Mouse (Mus musculus) heart, postnatal 14 days (tissue): ENCODE data around the gene Thbd. TPM values are rescaled to one million over a fixed set of nuclear protein-coding genes. Genes with fewer than 3 reads are reported as not detected.

Experiments used
- DNase-seq, 2 experiments: peaks; one replicate each; pipeline ENCODE4 v3.0.0; 2021 to 2022
- intact Hi-C: fragments of 180-260 bp; cut with DNase I; formaldehyde crosslinking; loops from one replicate; pipeline ENCODE4 v1.15.1; 2025
- total RNA-seq, 2 experiments: library from RNA; stranded (reverse); gene quantifications; 2 replicates each; pipeline ENCODE4 v1.2.3; 2021

Thbd gene
- total RNA-seq, 2 experiments from 2014 or later, result 59.9 to 68.8 TPM

DNA sequence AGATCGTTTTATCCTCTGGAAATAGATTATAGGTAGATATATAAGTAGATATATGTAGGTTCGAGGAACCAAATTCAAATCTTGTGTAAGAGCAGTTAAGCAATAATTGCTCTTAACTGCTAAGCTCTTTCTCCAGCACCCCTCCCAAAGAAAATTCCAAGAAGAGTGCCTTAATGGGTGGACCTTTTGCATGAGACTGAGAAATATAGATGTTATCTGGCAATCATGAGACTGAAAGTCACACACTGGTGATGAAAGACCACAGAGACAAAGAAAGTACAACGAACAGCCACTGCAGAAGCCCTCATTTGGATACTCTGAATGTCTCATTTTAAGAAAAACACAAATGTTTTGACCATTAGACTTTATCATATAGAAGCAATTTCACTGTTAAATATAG, 20.5 kb upstream of the Thbd start:
- intact Hi-C loops, result no loop called here
- no peak for DNase-seq

GRCm38 (mm10) chr2:148427553-148427952, 19.6 kb upstream of the Thbd start:
- DNase-seq, result no peak
- intact Hi-C loops, result no loop called here

- no peak for DNase-seq
- intact Hi-C loops, result no loop called here
These were observed 17.9 kb upstream of the Thbd start for GRCm38 (mm10) chr2:148425709-148426382.

DNA sequence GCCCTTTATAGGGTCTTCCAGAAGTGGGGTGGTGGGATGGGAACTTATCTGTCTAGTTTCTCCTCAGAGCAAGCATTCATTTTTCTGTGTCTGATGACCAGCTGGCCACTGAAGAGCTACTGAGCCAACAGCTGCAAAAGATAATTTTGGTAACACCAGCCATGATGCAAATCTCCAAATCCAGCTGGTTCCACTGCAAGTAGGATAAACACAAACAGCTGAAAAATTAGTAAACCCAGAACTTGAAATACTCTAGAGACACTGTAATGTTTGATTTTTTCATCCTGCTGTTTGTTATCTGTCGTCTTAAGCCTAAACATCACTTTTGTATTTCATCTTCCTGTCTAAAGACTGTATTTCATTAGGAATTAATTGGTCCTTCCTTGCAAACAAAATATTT, 13.7 kb upstream of the Thbd start:
- intact Hi-C loops, result no loop called here

DNA sequence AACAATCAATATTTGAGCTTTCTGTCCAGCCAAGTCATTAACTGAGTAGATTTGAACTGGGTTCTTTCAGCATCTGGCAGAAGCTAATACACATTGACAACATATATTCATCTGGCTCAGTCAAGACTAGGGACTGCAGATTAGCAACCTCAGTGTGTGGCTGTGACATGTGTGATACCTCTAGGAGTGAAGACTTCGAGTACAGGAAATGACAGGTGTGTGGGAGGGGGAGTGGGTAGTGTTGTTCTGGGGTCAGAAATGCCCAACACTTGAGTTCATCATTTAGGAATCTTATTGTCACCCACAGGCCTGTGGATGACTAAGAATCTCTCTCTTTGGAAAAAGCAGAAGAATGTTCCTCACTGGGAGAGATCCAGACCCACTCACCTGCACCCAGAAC, 13.1 kb upstream of the Thbd start:
- intact Hi-C loops, result no loop called here
- DNase-seq, result no peak

More for the DNA sequence above, 13.7 kb upstream of the Thbd start:
- DNase-seq, result no peak

DNA sequence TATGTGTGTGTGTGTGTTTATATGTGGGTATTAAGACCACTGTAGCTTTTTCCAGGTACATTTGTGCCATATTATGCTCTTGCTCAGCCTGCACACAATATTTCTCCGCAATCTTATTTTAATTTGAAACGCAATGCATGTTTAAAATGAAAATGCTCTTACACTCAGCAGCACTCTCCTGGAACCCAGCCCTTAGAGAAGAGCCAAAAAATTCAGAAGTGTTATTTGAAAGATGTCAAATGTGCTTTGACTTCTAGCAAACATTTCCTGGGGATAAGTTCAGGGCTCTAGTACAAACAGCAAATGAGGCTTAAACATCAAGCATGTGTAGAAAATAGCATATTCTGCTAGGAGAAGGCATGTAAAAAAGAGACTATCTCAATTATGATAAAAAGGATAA, 11.8 kb upstream of the Thbd start:
- DNase-seq, result no peak
- intact Hi-C loops, result no loop called here

DNA sequence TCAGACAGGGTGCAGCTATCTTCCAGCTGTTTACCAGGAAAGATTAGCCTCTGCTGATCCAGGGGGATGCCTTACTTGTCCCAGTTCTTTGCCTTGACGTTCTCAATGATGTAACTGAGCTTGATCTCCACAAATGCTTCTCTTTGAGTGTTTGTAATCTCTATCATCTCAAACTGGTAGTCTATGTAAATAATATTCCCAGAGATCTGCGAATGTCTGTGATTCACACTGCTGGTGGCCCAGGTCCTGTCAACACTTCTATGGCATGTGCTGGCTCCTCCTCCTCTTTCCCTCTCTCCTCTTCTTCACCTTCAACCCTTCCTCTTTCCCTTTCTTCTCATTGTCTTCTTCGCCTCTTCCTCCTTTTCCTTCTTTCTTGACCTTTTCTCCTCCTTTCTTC, 11.2 kb upstream of the Thbd start:
- no peak for DNase-seq
- intact Hi-C loops, result no loop called here

- no peak for DNase-seq
- intact Hi-C loops, result loop anchor here (5.0 to 10.0 kb wide), 6 partner anchors 127 to 288 kb away; no protein-coding TSS in a partner anchor
These were observed 1.8 kb upstream of the Thbd start for GRCm38 (mm10) chr2:148409821-148410220.

GRCm38 (mm10) chr2:148409141-148409540, 1.2 kb upstream of the Thbd start:
- intact Hi-C loops, result loop anchor here (5.0 to 10.0 kb wide), 6 partner anchors 128 to 287 kb away; no protein-coding TSS in a partner anchor
- DNase-seq, result peak; percentile 85 to 89

DNA sequence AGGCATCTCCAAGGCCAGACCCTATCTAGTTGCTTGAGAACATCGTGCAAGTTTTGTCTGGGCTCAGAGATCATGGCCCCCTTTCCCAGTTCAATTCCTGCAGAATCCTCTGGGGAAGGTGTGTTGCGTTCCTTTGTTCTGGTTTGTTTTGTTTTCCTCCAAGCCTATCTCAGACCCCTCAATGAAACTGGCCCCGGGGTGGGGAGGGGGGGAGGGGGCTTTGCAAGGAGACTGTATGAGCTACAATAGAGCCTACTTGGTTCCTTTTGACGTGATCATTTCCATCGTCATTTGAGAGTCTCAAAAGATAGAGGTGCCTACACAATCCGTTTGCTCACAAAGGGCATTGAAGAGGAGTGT, 753 bp upstream of the Thbd start:
- DNase-seq, result no peak
- intact Hi-C loops, result loop anchor here (5.0 to 10.0 kb wide), 6 partner anchors 129 to 286 kb away; no protein-coding TSS in a partner anchor

DNA sequence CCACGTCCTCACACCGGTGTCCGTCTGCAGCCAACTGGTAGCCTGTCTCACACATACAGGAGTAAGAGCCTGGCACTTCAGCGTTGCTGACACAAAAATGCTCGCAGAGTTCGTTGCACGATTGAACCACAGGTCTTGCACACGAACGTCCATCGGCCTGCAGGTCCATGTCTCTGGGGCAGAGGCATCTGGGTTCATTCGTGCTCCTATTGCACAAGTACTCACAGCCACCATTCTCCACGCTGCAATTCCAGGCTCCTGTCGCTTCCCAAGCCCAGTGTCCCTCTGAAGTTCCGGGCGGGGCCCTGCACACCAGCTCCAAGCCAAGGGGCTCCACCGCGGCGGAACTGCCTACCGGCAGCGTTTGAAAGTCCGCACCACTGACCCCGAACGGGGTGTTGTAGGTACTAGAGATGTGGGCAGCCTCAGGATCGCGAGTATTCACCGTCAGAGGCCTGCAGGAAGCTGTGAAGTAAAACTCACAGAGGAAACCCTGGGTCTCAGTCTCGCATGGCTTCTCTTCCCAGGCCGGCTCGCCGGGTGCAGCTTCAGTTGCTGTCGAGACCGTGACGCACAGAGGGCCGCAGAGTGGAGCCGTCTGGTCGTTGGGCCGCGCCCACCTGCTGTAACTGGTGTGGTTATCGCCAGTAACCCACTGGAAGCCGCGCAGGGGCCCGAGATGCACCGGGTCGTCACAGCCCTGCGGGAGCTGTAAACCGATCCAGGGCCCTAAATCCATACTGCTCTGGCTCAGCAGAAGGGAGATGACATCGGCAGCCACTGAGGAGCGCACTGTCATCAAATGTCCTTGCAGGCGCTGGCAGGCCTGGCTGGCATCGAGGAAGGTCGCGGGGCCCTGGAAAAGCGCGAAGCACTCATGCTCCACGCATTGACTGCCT, 768 bp downstream of the Thbd start:
- intact Hi-C loops, result loop anchor here (5.0 to 10.0 kb wide), 6 partner anchors 130 to 285 kb away; no protein-coding TSS in a partner anchor
- peak; percentile 54 to 64 for DNase-seq

DNA sequence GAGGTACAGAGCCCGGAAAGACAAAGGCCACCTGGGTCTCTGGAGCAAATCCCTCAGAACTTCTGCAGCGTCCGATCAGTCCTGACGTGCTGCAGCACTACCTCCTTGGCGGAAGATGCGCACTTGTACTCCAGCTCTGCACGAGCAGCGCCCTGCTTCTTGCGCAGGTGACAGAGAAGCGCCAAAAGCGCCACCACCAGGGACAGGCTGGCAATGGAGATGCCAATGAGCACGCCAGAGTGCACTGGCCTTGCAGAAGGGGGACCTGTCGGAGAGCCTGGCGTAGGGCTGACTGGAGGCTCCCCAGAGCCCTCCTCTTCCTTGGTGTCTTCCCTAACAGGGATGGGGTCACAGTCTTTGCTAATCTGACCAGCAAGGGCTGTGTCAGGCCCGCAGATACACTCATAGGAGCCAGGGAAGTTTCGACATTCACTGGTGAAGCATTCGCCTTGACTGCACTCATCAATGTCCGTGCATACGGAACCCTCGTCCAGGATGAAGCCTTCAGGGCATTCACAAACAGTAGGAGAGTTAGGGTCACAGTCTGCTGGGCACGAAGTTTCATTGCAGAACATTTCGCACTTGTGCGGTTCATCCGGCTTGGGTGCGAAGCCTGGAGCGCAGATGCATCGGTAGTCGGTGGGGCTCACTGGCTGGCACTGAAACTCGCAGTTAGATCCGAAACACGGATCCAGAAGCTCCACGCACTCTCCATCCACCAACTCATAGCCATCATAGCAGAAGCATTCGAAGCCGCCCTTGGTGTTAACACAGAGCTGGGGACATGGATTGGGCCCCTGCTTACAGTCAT, 1.6 kb downstream of the Thbd start:
- peak; percentile 51 to 53 for DNase-seq
- intact Hi-C loops, result loop anchor here (5.0 to 10.0 kb wide), 6 partner anchors 131 to 284 kb away; no protein-coding TSS in a partner anchor

GRCm38 (mm10) chr2:148404906-148405305, 3.1 kb downstream of the Thbd start:
- intact Hi-C loops, result loop anchor here (5.0 to 10.0 kb wide), 6 partner anchors 130 to 283 kb away; no protein-coding TSS in a partner anchor

DNA sequence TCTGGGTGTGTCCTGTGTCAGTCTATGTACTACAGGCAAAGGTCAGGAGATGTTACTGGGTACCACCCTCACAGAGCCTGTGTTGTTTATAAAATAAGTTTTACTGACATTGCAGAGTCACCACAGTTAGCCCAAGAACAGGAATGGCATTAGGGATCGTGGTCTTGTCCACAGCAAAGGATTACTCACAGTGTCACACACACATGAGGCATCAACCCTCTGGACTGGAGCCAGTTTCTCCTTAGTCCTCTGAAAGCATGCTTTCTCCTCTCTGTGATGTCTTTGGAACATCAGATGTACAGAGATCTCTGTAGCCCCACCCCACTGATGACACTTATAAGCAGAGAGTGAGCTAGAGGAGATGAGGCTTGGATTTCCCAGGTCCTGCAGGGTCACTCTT, 5.8 kb downstream of the Thbd start:
- no peak for DNase-seq
- intact Hi-C loops, result loop anchor here (10.0 kb wide), 1 partner anchor 127 kb away; no protein-coding TSS in a partner anchor

More at GRCm38 (mm10) chr2:148404906-148405305, 3.1 kb downstream of the Thbd start:
- DNase-seq, result no peak

DNA sequence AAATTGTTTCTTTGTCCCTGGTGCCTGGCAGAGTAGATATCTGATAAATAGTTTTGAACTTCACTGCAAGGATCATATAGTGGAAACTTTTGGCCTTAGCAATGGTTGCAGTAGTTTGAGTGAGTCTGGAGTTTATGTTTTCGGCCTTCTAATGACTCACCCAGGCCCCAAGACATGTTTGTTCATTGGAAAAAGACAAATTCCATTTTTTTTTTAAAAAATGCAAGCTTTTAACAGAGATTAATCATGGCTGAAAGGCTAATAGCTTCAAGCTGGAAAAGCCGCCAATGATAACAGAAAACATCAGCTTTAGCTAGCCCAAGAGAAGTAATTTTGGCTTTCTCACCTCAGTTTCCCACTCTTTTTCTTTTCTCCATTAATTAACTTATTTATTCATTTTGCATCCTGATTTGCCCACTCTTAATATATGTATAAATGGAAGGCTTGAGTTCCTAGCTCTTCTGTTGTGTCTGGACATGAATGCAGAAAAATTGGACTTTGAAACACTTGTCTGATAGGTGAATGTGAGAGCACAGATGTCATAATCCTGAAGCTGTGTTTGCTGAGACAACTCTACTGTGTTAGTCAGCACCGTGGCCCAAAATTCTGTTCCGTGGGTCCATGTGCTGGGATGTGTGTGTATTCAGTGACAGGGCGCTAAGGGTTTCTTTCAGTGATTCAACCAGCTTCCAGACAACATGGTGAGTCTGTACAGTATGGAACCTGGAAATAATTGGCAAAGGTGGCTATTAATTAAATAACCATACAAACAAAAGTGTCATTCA, 8.9 kb downstream of the Thbd start:
- intact Hi-C loops, result loop anchor here (5.0 kb wide), 1 partner anchor 52 kb away; no protein-coding TSS in a partner anchor
- no peak for DNase-seq

DNA sequence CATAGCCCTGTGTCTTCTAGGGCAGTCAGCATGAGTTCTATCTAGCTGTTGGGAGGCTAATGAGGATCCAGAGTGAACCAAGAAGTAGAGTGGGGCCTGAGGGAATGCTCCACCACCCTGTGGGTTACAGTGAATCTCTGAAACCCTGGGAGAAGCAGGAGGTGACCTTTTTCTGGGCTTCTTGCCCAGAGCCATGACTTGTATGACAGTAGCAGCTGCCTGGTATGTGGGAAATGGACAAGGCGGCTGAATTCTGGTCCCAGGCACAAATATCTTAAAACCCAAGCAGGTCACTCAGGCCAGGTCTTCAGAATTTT, 10.2 kb downstream of the Thbd start:
- peak; percentile 48 to 67 for DNase-seq
- intact Hi-C loops, result loop anchor here (5.0 kb wide), 1 partner anchor 50 kb away; no protein-coding TSS in a partner anchor

GRCm38 (mm10) chr2:148397015-148397783, 10.8 kb downstream of the Thbd start:
- DNase-seq, result peak in 1 of 2 experiments; percentile 21
- intact Hi-C loops, result loop anchor here (5.0 kb wide), 1 partner anchor 50 kb away; no protein-coding TSS in a partner anchor

- intact Hi-C loops, result loop anchor here (5.0 kb wide), 1 partner anchor 49 kb away; no protein-coding TSS in a partner anchor
- no peak for DNase-seq
These were observed 11.8 kb downstream of the Thbd start for GRCm38 (mm10) chr2:148396209-148396608.
